Mouse (Mus musculus): Measurements from ENCODE around the gene Gm5142. TPM values are rescaled to one million over a fixed set of nuclear protein-coding genes. Genes with fewer than 3 reads are reported as not detected.

Gm5142 gene
- polyA plus RNA-seq, 1 experiment from 2014 or later, result not detected

GRCm38 (mm10) chr14:59157016-59157698 is 21.4 kb downstream of the Gm5142 start:
- no peak for TF ChIP-seq CTCF (IDR thresholded peaks at IDR 0.05; ENCODE audit: low read depth)
- Histone ChIP-seq H3K36me3 (ENCODE audit: control insufficient read depth, insufficient read depth) (no peaks in the 10 kb centered on the region), H3K9me3 (ENCODE audit: control insufficient read depth) (no peaks in the 10 kb centered on the region), H3K27me3 (replicated peaks; ENCODE audit: control insufficient read depth, insufficient read depth, low read length) (no peaks in the 10 kb centered on the region), H3K4me1 (replicated peaks; ENCODE audit: control insufficient read depth, insufficient read depth, low read length) (no peaks in the 10 kb centered on the region), H3K4me2 (replicated peaks; ENCODE audit: low read depth) (no peak overlapping the region), H3K4me3 (ENCODE audit: low read depth, low read length) (no peak overlapping the region), H3K9ac (ENCODE audit: low read depth, low read length) (no peak overlapping the region), H3K27ac (ENCODE audit: low read depth, low read length) (no peak overlapping the region)
- 27% methylated on average over 3 of the region's 3 CpGs for WGBS
- ATAC-seq, result peak; percentile 83

GRCm38 (mm10) chr14:59155589-59155988 is 23.0 kb downstream of the Gm5142 start:
- ATAC-seq, result no peak
- H3K36me3 ChIP-seq (ENCODE audit: control insufficient read depth, insufficient read depth), result no peaks in the 10 kb centered on the region
- no peaks in the 10 kb centered on the region for H3K4me1 ChIP-seq (replicated peaks; ENCODE audit: control insufficient read depth, insufficient read depth, low read length)
- no peak overlapping the region for H3K4me2 ChIP-seq (replicated peaks; ENCODE audit: low read depth)
- H3K9me3 ChIP-seq (ENCODE audit: control insufficient read depth), result no peaks in the 10 kb centered on the region
- H3K27ac ChIP-seq (ENCODE audit: low read depth, low read length), result no peak overlapping the region
- peak; percentile 67 for TF ChIP-seq CTCF (IDR thresholded peaks at IDR 0.05; ENCODE audit: low read depth)
- H3K9ac ChIP-seq (ENCODE audit: low read depth, low read length), result no peak overlapping the region
- H3K4me3 ChIP-seq (ENCODE audit: low read depth, low read length), result no peak overlapping the region
- 72% methylated on average over 2 of the region's 2 CpGs for WGBS
- no peaks in the 10 kb centered on the region for H3K27me3 ChIP-seq (replicated peaks; ENCODE audit: control insufficient read depth, insufficient read depth, low read length)

DNA sequence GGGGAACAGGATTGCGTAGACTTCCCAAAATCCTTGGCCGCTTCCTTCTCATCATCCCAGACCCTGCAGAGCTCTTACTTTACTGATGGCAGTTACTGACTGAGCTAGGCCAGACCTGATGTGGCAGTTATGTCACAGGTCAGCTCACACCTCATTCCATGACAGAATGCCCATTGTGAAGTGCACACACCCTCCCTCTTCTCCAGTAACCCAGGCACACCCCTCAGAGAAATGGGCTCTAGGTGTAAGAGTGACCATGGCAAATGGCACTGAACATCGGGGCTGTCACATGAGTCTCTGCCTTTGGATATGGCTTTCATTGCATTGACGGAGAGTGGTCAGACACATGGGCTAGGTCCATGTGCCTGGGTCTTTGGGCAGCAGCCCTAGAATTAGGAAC is 35.8 kb downstream of the Gm5142 start, which contains the start of gene 1700129C05Rik:
1700129C05Rik (minus strand) TSS at position 101 of the 400 bp plus-strand sequence.
- Histone ChIP-seq H3K27me3 (replicated peaks; ENCODE audit: control insufficient read depth, insufficient read depth, low read length) (no peaks in the 10 kb centered on the region), H3K27ac (ENCODE audit: low read depth, low read length) (no peak within 1 kb of the TSS), H3K4me1 (replicated peaks; ENCODE audit: control insufficient read depth, insufficient read depth, low read length) (no peaks in the 10 kb centered on the region), H3K9me3 (ENCODE audit: control insufficient read depth) (no peaks in the 10 kb centered on the region), H3K9ac (ENCODE audit: low read depth, low read length) (no peak within 1 kb of the TSS), H3K36me3 (ENCODE audit: control insufficient read depth, insufficient read depth) (no peaks in the 10 kb centered on the region), H3K4me2 (replicated peaks; ENCODE audit: low read depth) (no peak within 1 kb of the TSS), H3K4me3 (ENCODE audit: low read depth, low read length) (no peak within 1 kb of the TSS)
- no peak for TF ChIP-seq CTCF (IDR thresholded peaks at IDR 0.05; ENCODE audit: low read depth)
- 95% methylated on average over 4 of the region's 4 CpGs for WGBS
- no peak for ATAC-seq

GRCm38 (mm10) chr14:59114281-59114680 is 64.3 kb downstream of the Gm5142 start:
- 2% methylated on average over 2 of the region's 2 CpGs for WGBS
- H3K36me3 ChIP-seq (ENCODE audit: control insufficient read depth, insufficient read depth), result no peaks in the 10 kb centered on the region

More at GRCm38 (mm10) chr14:59114281-59114680, 64.3 kb downstream of the Gm5142 start:
- Histone ChIP-seq H3K4me3 (ENCODE audit: low read depth, low read length) (no peak overlapping the region), H3K9ac (ENCODE audit: low read depth, low read length) (no peak overlapping the region), H3K4me2 (replicated peaks; ENCODE audit: low read depth) (no peak overlapping the region), H3K9me3 (ENCODE audit: control insufficient read depth) (no peaks in the 10 kb centered on the region), H3K27me3 (replicated peaks; ENCODE audit: control insufficient read depth, insufficient read depth, low read length) (no peaks in the 10 kb centered on the region), H3K4me1 (replicated peaks; ENCODE audit: control insufficient read depth, insufficient read depth, low read length) (no peaks in the 10 kb centered on the region), H3K27ac (ENCODE audit: low read depth, low read length) (no peak overlapping the region)
- TF ChIP-seq CTCF (IDR thresholded peaks at IDR 0.05; ENCODE audit: low read depth), result peak; percentile 50
- ATAC-seq, result no peak

Other genes starting within 250 kb of the Gm5142 start
- gene 1700129C05Rik, start 35.9 kb downstream of the Gm5142 start, polyA plus RNA-seq (2015; fragmentation: Nextera tagmentation; extraction: Ambion mirVana), result not detected in 2 replicates
- gene Rcbtb1, start 22.5 kb upstream of the Gm5142 start, polyA plus RNA-seq (2015; fragmentation: Nextera tagmentation; extraction: Ambion mirVana), result 29.1 and 36.1 TPM in 2 replicates
- gene Gm6904, start 81.5 kb upstream of the Gm5142 start, polyA plus RNA-seq (2015; fragmentation: Nextera tagmentation; extraction: Ambion mirVana), result not detected in 2 replicates
- gene Phf11a, start 118.8 kb upstream of the Gm5142 start, polyA plus RNA-seq (2015; fragmentation: Nextera tagmentation; extraction: Ambion mirVana), result not detected in 2 replicates
- gene Phf11b, start 162.6 kb upstream of the Gm5142 start, polyA plus RNA-seq (2015; fragmentation: Nextera tagmentation; extraction: Ambion mirVana), result 0.97 and 1.0 TPM in 2 replicates
- gene Phf11d, start 186.7 kb upstream of the Gm5142 start, polyA plus RNA-seq (2015; fragmentation: Nextera tagmentation; extraction: Ambion mirVana), result 4.5 and 5.1 TPM in 2 replicates
- gene Phf11c, start 216.6 kb upstream of the Gm5142 start, polyA plus RNA-seq (2015; fragmentation: Nextera tagmentation; extraction: Ambion mirVana), result 0.39 and 0.40 TPM in 2 replicates

All from intestine, postnatal 0 days (tissue).